Mouse (Mus musculus) limb, embryonic 12.5 days (tissue): ENCODE measurements at regions not wholly inside any gene's neighbourhood (a gene's known extent, or its start where the extent isn't known, plus 50 kb on each side); places are given as distances from the start of the nearest gene placed in this dataset.

Experiments used
- ATAC-seq: fragments of 200-750 bp; cut with Nextera tagmentation; 2 replicates; pipeline ENCODE4 v1.8.0; 2017; ENCODE audit warnings: low read depth, moderate TSS enrichment; ENCODE audit not compliant: insufficient number of reproducible peaks, insufficient read depth, low FRiP score, low TSS enrichment
- H3K27ac ChIP-seq: fragments of 300-500 bp; sonication (generic); 2 replicates; pipeline ENCODE4 v1.5.1; 2016; ENCODE audit warnings: mild to moderate bottlenecking, moderate library complexity
- H3K27me3 ChIP-seq: fragments of 300-500 bp; sonication (generic); 2 replicates; pipeline ENCODE4 v1.6.1; 2016; ENCODE audit warnings: mild to moderate bottlenecking, moderate library complexity
- H3K36me3 ChIP-seq: fragments of 300-500 bp; sonication (generic); 2 replicates; pipeline ENCODE4 v1.6.1; 2016; ENCODE audit warnings: mild to moderate bottlenecking, moderate library complexity
- H3K4me1 ChIP-seq: fragments of 300-500 bp; sonication (generic); replicated peaks from 2 replicates; pipeline ENCODE4 v1.6.1; 2016
- H3K4me2 ChIP-seq: fragments of 300-500 bp; sonication (generic); 2 replicates; pipeline ENCODE4 v1.6.1; 2016; ENCODE audit warnings: mild to moderate bottlenecking, moderate library complexity
- H3K4me3 ChIP-seq: fragments of 300-500 bp; sonication (generic); replicated peaks from 2 replicates; pipeline ENCODE4 v1.5.1; 2016; ENCODE audit warnings: mild to moderate bottlenecking
- H3K9ac ChIP-seq: fragments of 300-500 bp; sonication (generic); replicated peaks from 2 replicates; pipeline ENCODE4 v1.6.1; 2016; ENCODE audit warnings: mild to moderate bottlenecking, moderate library complexity
- H3K9me3 ChIP-seq: fragments of 300-500 bp; sonication (generic); 2 replicates; pipeline ENCODE4 v1.6.1; 2016; ENCODE audit warnings: mild to moderate bottlenecking, moderate library complexity
- WGBS: fragments of 180-500 bp; shearing (Covaris S2); methylation state at CpG from one replicate; pipeline ENCODE4 v1.1.7; 2016; 5-methylcytosine and 5-hydroxymethylcytosine counted together

- no peak overlapping the region for H3K27ac ChIP-seq
- H3K36me3 ChIP-seq = no peaks in the 10 kb centered on the region
- no peak overlapping the region for H3K4me2 ChIP-seq
- 7% methylated on average over 9 of the region's 9 CpGs for WGBS
- no peak overlapping the region for H3K4me3 ChIP-seq
- no peak overlapping the region for H3K9ac ChIP-seq
- no peaks in the 10 kb centered on the region for H3K4me1 ChIP-seq
- H3K9me3 ChIP-seq = no peaks in the 10 kb centered on the region
- ATAC-seq = no peak
- H3K27me3 ChIP-seq = peaks cover 9% of the 10 kb centered on the region
Observed at GRCm38 (mm10) chr7:69655583-69655982, 711.0 kb downstream of the Nr2f2 start.

- Histone ChIP-seq H3K9ac (no peak overlapping the region), H3K36me3 (no peaks in the 10 kb centered on the region), H3K4me2 (no peak overlapping the region), H3K27ac (no peak overlapping the region), H3K4me1 (no peaks in the 10 kb centered on the region), H3K4me3 (no peak overlapping the region), H3K27me3 (no peaks in the 10 kb centered on the region), H3K9me3 (no peaks in the 10 kb centered on the region)
- 78% methylated on average over 6 of the region's 6 CpGs for WGBS
- no peak for ATAC-seq
Observed at GRCm38 (mm10) chr7:69645449-69645848, 721.1 kb downstream of the Nr2f2 start.

GRCm38 (mm10) chr7:69641652-69642051, 724.9 kb downstream of the Nr2f2 start:
- no peak overlapping the region for H3K4me2 ChIP-seq
- no peaks in the 10 kb centered on the region for H3K36me3 ChIP-seq
- H3K27me3 ChIP-seq = no peaks in the 10 kb centered on the region
- ATAC-seq = no peak
- 67% methylated on average over 9 of the region's 9 CpGs for WGBS
- no peak overlapping the region for H3K27ac ChIP-seq
- H3K9me3 ChIP-seq = no peaks in the 10 kb centered on the region
- no peaks in the 10 kb centered on the region for H3K4me1 ChIP-seq
- H3K9ac ChIP-seq = no peak overlapping the region
- H3K4me3 ChIP-seq = no peak overlapping the region

GRCm38 (mm10) chr7:69599866-69600265, 766.7 kb downstream of the Nr2f2 start:
- Histone ChIP-seq H3K9me3 (no peaks in the 10 kb centered on the region), H3K27ac (no peak overlapping the region), H3K4me1 (no peaks in the 10 kb centered on the region), H3K4me3 (no peak overlapping the region), H3K36me3 (no peaks in the 10 kb centered on the region), H3K27me3 (no peaks in the 10 kb centered on the region), H3K9ac (no peak overlapping the region), H3K4me2 (no peak overlapping the region)
- ATAC-seq = no peak
- 70% methylated on average over 3 of the region's 3 CpGs for WGBS

GRCm38 (mm10) chr7:69585716-69586115, 780.8 kb downstream of the Nr2f2 start:
- Histone ChIP-seq H3K4me1 (peaks cover 11% of the 10 kb centered on the region; the same call in 1 of the 2 replicates), H3K27me3 (no peaks in the 10 kb centered on the region), H3K9ac (no peak overlapping the region), H3K27ac (no peak overlapping the region), H3K4me3 (no peak overlapping the region), H3K9me3 (no peaks in the 10 kb centered on the region), H3K36me3 (no peaks in the 10 kb centered on the region), H3K4me2 (no peak overlapping the region)
- ATAC-seq = no peak
- 41% methylated on average over 6 of the region's 6 CpGs for WGBS

GRCm38 (mm10) chr7:69585131-69585530, 781.4 kb downstream of the Nr2f2 start:
- no peaks in the 10 kb centered on the region for H3K27me3 ChIP-seq
- ATAC-seq = no peak
- 66% methylated on average over 4 of the region's 4 CpGs for WGBS

GRCm38 (mm10) chr7:69584516-69584915, 782.0 kb downstream of the Nr2f2 start:
- Histone ChIP-seq H3K4me3 (no peak overlapping the region), H3K4me1 (peaks cover 11% of the 10 kb centered on the region; the same call in 1 of the 2 replicates), H3K27me3 (no peaks in the 10 kb centered on the region), H3K36me3 (no peaks in the 10 kb centered on the region), H3K4me2 (no peak overlapping the region), H3K9me3 (no peaks in the 10 kb centered on the region), H3K9ac (no peak overlapping the region), H3K27ac (no peak overlapping the region)
- no peak for ATAC-seq
- WGBS = 44% methylated on average over 2 of the region's 2 CpGs

More at GRCm38 (mm10) chr7:69585131-69585530, 781.4 kb downstream of the Nr2f2 start:
- Histone ChIP-seq H3K9me3 (no peaks in the 10 kb centered on the region), H3K4me3 (no peak overlapping the region), H3K36me3 (no peaks in the 10 kb centered on the region), H3K4me1 (peaks cover 11% of the 10 kb centered on the region; the same call in 1 of the 2 replicates), H3K4me2 (no peak overlapping the region), H3K27ac (no peak overlapping the region), H3K9ac (no peak overlapping the region)

GRCm38 (mm10) chr7:69583901-69584300, 782.6 kb downstream of the Nr2f2 start:
- Histone ChIP-seq H3K9me3 (no peaks in the 10 kb centered on the region), H3K4me3 (no peak overlapping the region), H3K4me2 (no peak overlapping the region), H3K27ac (no peak overlapping the region), H3K27me3 (0 out of 2 replicates have a peak, but pooled peaks cover 2% of the 10 kb centered on the region), H3K36me3 (no peaks in the 10 kb centered on the region), H3K9ac (no peak overlapping the region), H3K4me1 (peaks cover 11% of the 10 kb centered on the region; the same call in 1 of the 2 replicates)
- no peak; the same call in 1 of the 2 replicates for ATAC-seq
- WGBS = 29% methylated on average over 1 of the region's 1 CpGs

GRCm38 (mm10) chr7:69581668-69582067, 784.9 kb downstream of the Nr2f2 start:
- H3K4me1 ChIP-seq = peaks cover 11% of the 10 kb centered on the region; the same call in 1 of the 2 replicates
- ATAC-seq = no peak
- 55% methylated on average over 6 of the region's 6 CpGs for WGBS

GRCm38 (mm10) chr7:69578958-69579810, 787.4 kb downstream of the Nr2f2 start:
- H3K27ac ChIP-seq = no peak overlapping the region
- H3K4me2 ChIP-seq = no peak overlapping the region
- H3K9me3 ChIP-seq = no peaks in the 10 kb centered on the region
- ATAC-seq = no peak
- H3K36me3 ChIP-seq = no peaks in the 10 kb centered on the region
- peaks cover 10% of the 10 kb centered on the region; the same call in 1 of the 2 replicates for H3K4me1 ChIP-seq
- H3K27me3 ChIP-seq = 0 out of 2 replicates have a peak, but pooled peaks cover 2% of the 10 kb centered on the region
- H3K9ac ChIP-seq = no peak overlapping the region
- no peak overlapping the region for H3K4me3 ChIP-seq
- WGBS = 25% methylated on average over 18 of the region's 18 CpGs

More at GRCm38 (mm10) chr7:69581668-69582067, 784.9 kb downstream of the Nr2f2 start:
- Histone ChIP-seq H3K4me2 (no peak overlapping the region), H3K36me3 (no peaks in the 10 kb centered on the region), H3K9ac (no peak overlapping the region), H3K9me3 (no peaks in the 10 kb centered on the region), H3K27ac (no peak overlapping the region), H3K27me3 (0 out of 2 replicates have a peak, but pooled peaks cover 2% of the 10 kb centered on the region), H3K4me3 (no peak overlapping the region)

GRCm38 (mm10) chr7:69577754-69578153, 788.8 kb downstream of the Nr2f2 start:
- H3K4me2 ChIP-seq = no peak overlapping the region
- 0 out of 2 replicates have a peak, but pooled peaks cover 2% of the 10 kb centered on the region for H3K27me3 ChIP-seq
- H3K4me1 ChIP-seq = no peaks in the 10 kb centered on the region
- H3K9me3 ChIP-seq = no peaks in the 10 kb centered on the region
- no peaks in the 10 kb centered on the region for H3K36me3 ChIP-seq
- 54% methylated on average over 6 of the region's 6 CpGs for WGBS
- no peak overlapping the region for H3K4me3 ChIP-seq
- H3K9ac ChIP-seq = no peak overlapping the region
- no peak overlapping the region for H3K27ac ChIP-seq
- ATAC-seq = no peak
